Mouse (Mus musculus): Measurements from ENCODE around the gene Vps53. TPM values are rescaled to one million over a fixed set of nuclear protein-coding genes. Genes with fewer than 3 reads are reported as not detected.

Gene Vps53
- polyA plus RNA-seq, 1 experiment from 2014 or later = 67.7 TPM

GRCm38 (mm10) chr11:76130859-76131258 lies 48.6 kb downstream of the Vps53 start:
- no peak overlapping the region for H3K27ac ChIP-seq (ENCODE audit: low read length)
- H3K4me1 ChIP-seq (replicated peaks; ENCODE audit: control insufficient read depth, insufficient read depth, low read length) = no peaks in the 10 kb centered on the region
- H3K27me3 ChIP-seq (replicated peaks; ENCODE audit: control insufficient read depth, insufficient read depth, low read length) = no peaks in the 10 kb centered on the region
- no peak overlapping the region for H3K4me2 ChIP-seq (ENCODE audit: low read length)
- peaks cover 12% of the 10 kb centered on the region for H3K36me3 ChIP-seq (ENCODE audit: control insufficient read depth, insufficient read depth)
- ATAC-seq = no peak
- no peaks in the 10 kb centered on the region for H3K9me3 ChIP-seq (ENCODE audit: control insufficient read depth, low read length)
- no peak overlapping the region for H3K4me3 ChIP-seq (replicated peaks; ENCODE audit: low read length)
- WGBS = 92% methylated on average over 5 of the region's 5 CpGs
- H3K9ac ChIP-seq (replicated peaks; ENCODE audit: low read depth, low read length) = no peak overlapping the region

GRCm38 (mm10) chr11:76125386-76125785 lies 54.1 kb downstream of the Vps53 start:
- 91% methylated on average over 8 of the region's 8 CpGs for WGBS
- Histone ChIP-seq H3K27me3 (replicated peaks; ENCODE audit: control insufficient read depth, insufficient read depth, low read length) (no peaks in the 10 kb centered on the region), H3K4me3 (replicated peaks; ENCODE audit: low read length) (no peak overlapping the region), H3K36me3 (ENCODE audit: control insufficient read depth, insufficient read depth) (no peaks in the 10 kb centered on the region; the same call in 1 of the 2 replicates), H3K9ac (replicated peaks; ENCODE audit: low read depth, low read length) (no peak overlapping the region), H3K4me1 (replicated peaks; ENCODE audit: control insufficient read depth, insufficient read depth, low read length) (no peaks in the 10 kb centered on the region), H3K9me3 (ENCODE audit: control insufficient read depth, low read length) (no peaks in the 10 kb centered on the region), H3K27ac (ENCODE audit: low read length) (no peak overlapping the region), H3K4me2 (ENCODE audit: low read length) (no peak overlapping the region)
- no peak for ATAC-seq

- ATAC-seq = no peak
- H3K27me3 ChIP-seq (replicated peaks; ENCODE audit: control insufficient read depth, insufficient read depth, low read length) = no peaks in the 10 kb centered on the region
- H3K9me3 ChIP-seq (ENCODE audit: control insufficient read depth, low read length) = no peaks in the 10 kb centered on the region
- no peak overlapping the region for H3K9ac ChIP-seq (replicated peaks; ENCODE audit: low read depth, low read length)
- H3K27ac ChIP-seq (ENCODE audit: low read length) = no peak overlapping the region
- H3K36me3 ChIP-seq (ENCODE audit: control insufficient read depth, insufficient read depth) = no peaks in the 10 kb centered on the region; the same call in 1 of the 2 replicates
- 97% methylated on average over 1 of the region's 1 CpGs for WGBS
- no peak overlapping the region for H3K4me2 ChIP-seq (ENCODE audit: low read length)
- no peaks in the 10 kb centered on the region for H3K4me1 ChIP-seq (replicated peaks; ENCODE audit: control insufficient read depth, insufficient read depth, low read length)
- H3K4me3 ChIP-seq (replicated peaks; ENCODE audit: low read length) = no peak overlapping the region
Measured at GRCm38 (mm10) chr11:76123517-76123916, 55.9 kb downstream of the Vps53 start.

GRCm38 (mm10) chr11:76122571-76122970 lies 56.9 kb downstream of the Vps53 start:
- H3K9me3 ChIP-seq (ENCODE audit: control insufficient read depth, low read length) = no peaks in the 10 kb centered on the region
- no peaks in the 10 kb centered on the region for H3K4me1 ChIP-seq (replicated peaks; ENCODE audit: control insufficient read depth, insufficient read depth, low read length)
- H3K27ac ChIP-seq (ENCODE audit: low read length) = no peak overlapping the region
- no peak overlapping the region for H3K4me3 ChIP-seq (replicated peaks; ENCODE audit: low read length)
- H3K9ac ChIP-seq (replicated peaks; ENCODE audit: low read depth, low read length) = no peak overlapping the region
- 81% methylated on average over 2 of the region's 2 CpGs for WGBS
- H3K27me3 ChIP-seq (replicated peaks; ENCODE audit: control insufficient read depth, insufficient read depth, low read length) = no peaks in the 10 kb centered on the region
- H3K4me2 ChIP-seq (ENCODE audit: low read length) = no peak overlapping the region
- no peak for ATAC-seq
- no peaks in the 10 kb centered on the region; the same call in 1 of the 2 replicates for H3K36me3 ChIP-seq (ENCODE audit: control insufficient read depth, insufficient read depth)

- 93% methylated on average over 4 of the region's 4 CpGs for WGBS
- Histone ChIP-seq H3K9ac (replicated peaks; ENCODE audit: low read depth, low read length) (no peak overlapping the region), H3K9me3 (ENCODE audit: control insufficient read depth, low read length) (no peaks in the 10 kb centered on the region), H3K4me1 (replicated peaks; ENCODE audit: control insufficient read depth, insufficient read depth, low read length) (no peaks in the 10 kb centered on the region), H3K4me3 (replicated peaks; ENCODE audit: low read length) (no peak overlapping the region), H3K36me3 (ENCODE audit: control insufficient read depth, insufficient read depth) (peaks cover 7% of the 10 kb centered on the region; the same call in 1 of the 2 replicates), H3K27me3 (replicated peaks; ENCODE audit: control insufficient read depth, insufficient read depth, low read length) (no peaks in the 10 kb centered on the region), H3K27ac (ENCODE audit: low read length) (no peak overlapping the region), H3K4me2 (ENCODE audit: low read length) (no peak overlapping the region)
- ATAC-seq = no peak
Measured at GRCm38 (mm10) chr11:76121086-76121485, 58.4 kb downstream of the Vps53 start.

- no peak for ATAC-seq
- peaks cover 7% of the 10 kb centered on the region; the same call in 1 of the 2 replicates for H3K36me3 ChIP-seq (ENCODE audit: control insufficient read depth, insufficient read depth)
Measured at GRCm38 (mm10) chr11:76120407-76120901, 59.0 kb downstream of the Vps53 start.

GRCm38 (mm10) chr11:76110416-76110815 lies 69.0 kb downstream of the Vps53 start:
- Histone ChIP-seq H3K27ac (ENCODE audit: low read length) (no peak overlapping the region), H3K4me2 (ENCODE audit: low read length) (no peak overlapping the region), H3K4me3 (replicated peaks; ENCODE audit: low read length) (no peak overlapping the region), H3K4me1 (replicated peaks; ENCODE audit: control insufficient read depth, insufficient read depth, low read length) (no peaks in the 10 kb centered on the region), H3K27me3 (replicated peaks; ENCODE audit: control insufficient read depth, insufficient read depth, low read length) (no peaks in the 10 kb centered on the region), H3K9ac (replicated peaks; ENCODE audit: low read depth, low read length) (no peak overlapping the region), H3K36me3 (ENCODE audit: control insufficient read depth, insufficient read depth) (peaks cover 9% of the 10 kb centered on the region; the same call in 1 of the 2 replicates), H3K9me3 (ENCODE audit: control insufficient read depth, low read length) (no peaks in the 10 kb centered on the region)
- WGBS = 96% methylated on average over 3 of the region's 3 CpGs
- no peak for ATAC-seq

More at GRCm38 (mm10) chr11:76120407-76120901, 59.0 kb downstream of the Vps53 start:
- no peaks in the 10 kb centered on the region for H3K27me3 ChIP-seq (replicated peaks; ENCODE audit: control insufficient read depth, insufficient read depth, low read length)
- H3K4me3 ChIP-seq (replicated peaks; ENCODE audit: low read length) = no peak overlapping the region
- no peaks in the 10 kb centered on the region for H3K9me3 ChIP-seq (ENCODE audit: control insufficient read depth, low read length)
- no peak overlapping the region for H3K4me2 ChIP-seq (ENCODE audit: low read length)
- 77% methylated on average over 10 of the region's 10 CpGs for WGBS
- H3K27ac ChIP-seq (ENCODE audit: low read length) = no peak overlapping the region
- no peaks in the 10 kb centered on the region for H3K4me1 ChIP-seq (replicated peaks; ENCODE audit: control insufficient read depth, insufficient read depth, low read length)
- H3K9ac ChIP-seq (replicated peaks; ENCODE audit: low read depth, low read length) = no peak overlapping the region

- Histone ChIP-seq H3K9ac (replicated peaks; ENCODE audit: low read depth, low read length) (no peak overlapping the region), H3K4me3 (replicated peaks; ENCODE audit: low read length) (no peak overlapping the region), H3K27ac (ENCODE audit: low read length) (no peak overlapping the region), H3K9me3 (ENCODE audit: control insufficient read depth, low read length) (no peaks in the 10 kb centered on the region), H3K36me3 (ENCODE audit: control insufficient read depth, insufficient read depth) (peaks cover 3% of the 10 kb centered on the region; the same call in 1 of the 2 replicates), H3K4me2 (ENCODE audit: low read length) (no peak overlapping the region), H3K4me1 (replicated peaks; ENCODE audit: control insufficient read depth, insufficient read depth, low read length) (no peaks in the 10 kb centered on the region), H3K27me3 (replicated peaks; ENCODE audit: control insufficient read depth, insufficient read depth, low read length) (no peaks in the 10 kb centered on the region)
- 87% methylated on average over 11 of the region's 11 CpGs for WGBS
- no peak for ATAC-seq
Measured at GRCm38 (mm10) chr11:76106551-76107496, 72.6 kb downstream of the Vps53 start.

- Histone ChIP-seq H3K4me3 (replicated peaks; ENCODE audit: low read length) (no peak overlapping the region), H3K27ac (ENCODE audit: low read length) (no peak overlapping the region), H3K4me2 (ENCODE audit: low read length) (no peak overlapping the region), H3K9me3 (ENCODE audit: control insufficient read depth, low read length) (no peaks in the 10 kb centered on the region), H3K9ac (replicated peaks; ENCODE audit: low read depth, low read length) (no peak overlapping the region), H3K27me3 (replicated peaks; ENCODE audit: control insufficient read depth, insufficient read depth, low read length) (no peaks in the 10 kb centered on the region), H3K4me1 (replicated peaks; ENCODE audit: control insufficient read depth, insufficient read depth, low read length) (no peaks in the 10 kb centered on the region; the same call in 1 of the 2 replicates), H3K36me3 (ENCODE audit: control insufficient read depth, insufficient read depth) (peaks cover 15% of the 10 kb centered on the region)
- ATAC-seq = no peak
Measured at GRCm38 (mm10) chr11:76101154-76101553, 78.3 kb downstream of the Vps53 start.

All from forebrain, embryonic 16.5 days (tissue).